Mouse (Mus musculus) R1 (cell line): ENCODE data around the gene Hspb2.

ENCODE experiments used
- DNase-seq: peaks from one replicate; pipeline ENCODE4 v3.0.0-alpha.2; 2018; ENCODE audit warnings: low read depth, low spot score

Hspb2 gene

GRCm38 (mm10) chr9:50752054-50752602, at the start of gene Hspb2:
Gene Hspb2 (minus strand): TSS chr9:50752354.
- no peak for DNase-seq

GRCm38 (mm10) chr9:50800985-50801384, 48.8 kb upstream of the Hspb2 start:
- DNase-seq = peak; percentile 77

GRCm38 (mm10) chr9:50798368-50798767, 46.2 kb upstream of the Hspb2 start:
- no peak for DNase-seq

GRCm38 (mm10) chr9:50797641-50798040, 45.5 kb upstream of the Hspb2 start:
- DNase-seq = no peak

GRCm38 (mm10) chr9:50796776-50797175, 44.6 kb upstream of the Hspb2 start:
- no peak for DNase-seq

- DNase-seq = no peak
These were observed 43.1 kb upstream of the Hspb2 start for GRCm38 (mm10) chr9:50795266-50795665.

GRCm38 (mm10) chr9:50782155-50782554, 30.0 kb upstream of the Hspb2 start:
- peak; percentile 65 for DNase-seq

- no peak for DNase-seq
These were observed 24.1 kb upstream of the Hspb2 start for GRCm38 (mm10) chr9:50776162-50776760.

GRCm38 (mm10) chr9:50775662-50776126, 23.5 kb upstream of the Hspb2 start:
- DNase-seq = peak; percentile 49

GRCm38 (mm10) chr9:50774991-50775612, 22.9 kb upstream of the Hspb2 start, which contains the start of the genes Alg9 and 1110032A03Rik:
Gene Alg9 (plus strand): TSS chr9:50775019.
Gene 1110032A03Rik (minus strand): TSS chr9:50775520.
- peak; percentile 86 for DNase-seq

GRCm38 (mm10) chr9:50774026-50774462, 21.9 kb upstream of the Hspb2 start:
- no peak for DNase-seq

- no peak for DNase-seq
These were observed 17.9 kb upstream of the Hspb2 start for GRCm38 (mm10) chr9:50770011-50770410.

GRCm38 (mm10) chr9:50768107-50769002, 16.2 kb upstream of the Hspb2 start, which contains the start of gene Fdxacb1:
Gene Fdxacb1 (plus strand): TSS chr9:50768236.
- DNase-seq = peak; percentile 99

GRCm38 (mm10) chr9:50767531-50768106, 15.5 kb upstream of the Hspb2 start:
- peak; percentile 36 for DNase-seq

GRCm38 (mm10) chr9:50763331-50763730, 11.2 kb upstream of the Hspb2 start:
- no peak for DNase-seq

GRCm38 (mm10) chr9:50761520-50762243, 9.5 kb upstream of the Hspb2 start:
- DNase-seq = no peak

- DNase-seq = no peak
These were observed 4.6 kb upstream of the Hspb2 start for GRCm38 (mm10) chr9:50756711-50757110.

- no peak for DNase-seq
These were observed 1.8 kb upstream of the Hspb2 start for GRCm38 (mm10) chr9:50753947-50754346.

GRCm38 (mm10) chr9:50752784-50753615, 846 bp upstream of the Hspb2 start:
- peak; percentile 48 for DNase-seq

GRCm38 (mm10) chr9:50751323-50751722, 831 bp downstream of the Hspb2 start, which contains the start of gene Cryab:
Gene Cryab (plus strand): TSS chr9:50751325.
- no peak for DNase-seq
